Mouse (Mus musculus) bone marrow macrophage, adult 2 months (primary cell): Measurements from ENCODE around the gene Gm10721.
"Not testable (repeated sequence)": the region's sequence is repeated elsewhere in the genome, so short reads cannot be mapped to it uniquely, and the experiment has no call there.

Source experiments
- CTCF ChIP-seq: IDR thresholded peaks from 2 replicates; pipeline ENCODE4 v1.5.1; 2012; ENCODE audit warnings: low read depth, mild to moderate bottlenecking, low read length, moderate library complexity
- POLR2A ChIP-seq: IDR thresholded peaks from 2 replicates; pipeline ENCODE4 v1.6.1; 2012; ENCODE audit warnings: mild to moderate bottlenecking, low read depth, low read length, borderline replicate concordance

DNA sequence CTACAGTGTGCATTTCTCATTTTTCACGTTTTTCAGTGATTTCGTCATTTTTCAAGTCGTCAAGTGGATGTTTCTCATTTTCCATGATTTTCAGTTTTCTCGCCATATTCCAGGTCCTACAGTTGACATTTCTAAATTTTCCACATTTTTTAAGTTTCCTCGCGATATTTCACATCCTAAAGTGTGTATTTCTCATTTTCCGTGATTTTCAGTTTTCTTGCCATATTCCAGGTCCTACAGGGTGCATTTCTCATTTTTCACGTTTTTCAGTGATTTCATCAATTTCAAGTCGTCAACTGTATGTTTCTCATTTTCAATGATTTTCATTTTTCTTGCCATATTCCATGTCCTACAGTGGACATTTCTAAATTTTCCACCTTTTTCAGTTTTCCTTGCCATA is 4.2 kb downstream of the Gm10721 start, which contains the start of gene Gm10719:
- not testable (repeated sequence) for TF ChIP-seq CTCF, POLR2A
